Mouse (Mus musculus) ES-Bruce4 (cell line): ENCODE data around the gene Ugt1a8. TPM values are rescaled to one million over a fixed set of nuclear protein-coding genes. Genes with fewer than 3 reads are reported as not detected.

ENCODE experiments used
- H3K27ac ChIP-seq: 2 replicates; pipeline ENCODE4 v1.5.1; 2012; ENCODE audit warnings: low read length, inconsistent platforms; ENCODE audit not compliant: insufficient read depth
- H3K27me3 ChIP-seq: 2 replicates; pipeline ENCODE4 v1.6.1; 2012; ENCODE audit warnings: mild to moderate bottlenecking, low read length, inconsistent platforms; ENCODE audit not compliant: control insufficient read depth, poor library complexity, insufficient read depth, severe bottlenecking
- H3K36me3 ChIP-seq: 2 replicates; pipeline ENCODE4 v1.6.1; 2012; ENCODE audit warnings: inconsistent platforms, mild to moderate bottlenecking, low read length, moderate library complexity; ENCODE audit not compliant: control insufficient read depth, poor library complexity, insufficient read depth, severe bottlenecking
- H3K4me1 ChIP-seq: one replicate; pipeline ENCODE4 v1.8.1; 2011; ENCODE audit warnings: low read length; ENCODE audit not compliant: control insufficient read depth, insufficient read depth
- H3K4me3 ChIP-seq: 2 replicates; pipeline ENCODE4 v1.5.1; 2011; ENCODE audit warnings: low read depth, mild to moderate bottlenecking, low read length
- H3K9ac ChIP-seq: 2 replicates; pipeline ENCODE4 v1.6.1; 2012; ENCODE audit warnings: low read depth, mild to moderate bottlenecking, inconsistent platforms; ENCODE audit not compliant: poor library complexity, severe bottlenecking
- H3K9me3 ChIP-seq: replicated peaks from 2 replicates; pipeline ENCODE4 v1.6.1; 2012; ENCODE audit warnings: mild to moderate bottlenecking, low read length, inconsistent platforms; ENCODE audit not compliant: control insufficient read depth, poor library complexity, insufficient read depth, severe bottlenecking
- CTCF ChIP-seq: IDR thresholded peaks from one replicate; pipeline ENCODE4 v1.8.1; 2011; ENCODE audit warnings: low read depth, low read length
- EP300 ChIP-seq: IDR thresholded peaks from 2 replicates; pipeline ENCODE4 v1.6.1; 2011; ENCODE audit warnings: low read depth, low read length; ENCODE audit not compliant: insufficient read depth
- POLR2A ChIP-seq: IDR thresholded peaks from one replicate; pipeline ENCODE4 v1.8.1; 2011; ENCODE audit warnings: low read length; ENCODE audit not compliant: insufficient read depth
- polyA plus RNA-seq: library from polyadenylated mRNA; stranded (reverse); fragments of >200 nt; gene quantifications from 2 replicates; pipeline ENCODE4 v1.2.4, GENCODE M21; 2011; ENCODE audit warnings: low read depth; ENCODE audit not compliant: missing spikeins, insufficient read depth, insufficient read length

Ugt1a8 gene
- polyA plus RNA-seq, 1 experiment, result not detected

- no peaks in the 10 kb centered on the region for H3K9me3 ChIP-seq
- TF ChIP-seq POLR2A, result no peak
- no peak for TF ChIP-seq EP300
- no peak for TF ChIP-seq CTCF
These were observed 158.3 kb downstream of the Ugt1a8 start for GRCm38 (mm10) chr1:88245881-88246280.

GRCm38 (mm10) chr1:88246386-88246785 lies 158.8 kb downstream of the Ugt1a8 start:
- no peaks in the 10 kb centered on the region for H3K4me1 ChIP-seq
- no peaks in the 10 kb centered on the region for H3K9me3 ChIP-seq
- no peak overlapping the region for H3K27ac ChIP-seq
- no peak for TF ChIP-seq POLR2A
- TF ChIP-seq CTCF, result no peak
- TF ChIP-seq EP300, result no peak
- no peak overlapping the region for H3K9ac ChIP-seq
- H3K27me3 ChIP-seq, result no peaks in the 10 kb centered on the region
- no peak overlapping the region for H3K4me3 ChIP-seq
- H3K36me3 ChIP-seq, result no peaks in the 10 kb centered on the region

More at GRCm38 (mm10) chr1:88245881-88246280, 158.3 kb downstream of the Ugt1a8 start:
- H3K4me3 ChIP-seq, result no peak overlapping the region
- no peak overlapping the region for H3K27ac ChIP-seq
- no peaks in the 10 kb centered on the region for H3K36me3 ChIP-seq
- H3K27me3 ChIP-seq, result no peaks in the 10 kb centered on the region
- H3K9ac ChIP-seq, result no peak overlapping the region
- no peaks in the 10 kb centered on the region for H3K4me1 ChIP-seq

DNA sequence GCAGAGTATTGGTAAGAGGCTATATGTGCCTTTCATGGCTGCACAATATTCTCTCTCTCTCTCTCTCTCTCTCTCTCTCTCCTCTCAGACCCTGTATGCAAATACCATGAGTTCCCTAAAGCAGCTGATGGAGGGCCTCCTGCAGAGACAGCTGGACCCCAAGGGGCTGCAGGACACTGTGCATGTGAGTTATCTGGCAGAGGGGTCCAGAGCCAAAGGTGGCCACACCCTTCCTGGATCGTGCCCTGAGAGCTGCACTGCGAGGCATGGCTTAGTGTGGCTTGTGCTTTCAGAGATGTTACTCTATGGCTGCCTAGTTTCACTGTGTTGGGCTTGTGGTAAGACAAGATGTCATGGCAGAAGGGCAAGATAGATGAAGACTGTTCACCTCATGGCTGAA lies 160.0 kb downstream of the Ugt1a8 start:
- no peak for TF ChIP-seq POLR2A
- no peak for TF ChIP-seq EP300
- TF ChIP-seq CTCF, result no peak
- Histone ChIP-seq H3K9me3 (no peaks in the 10 kb centered on the region), H3K4me1 (no peaks in the 10 kb centered on the region), H3K27me3 (no peaks in the 10 kb centered on the region), H3K4me3 (no peak overlapping the region), H3K27ac (no peak overlapping the region), H3K9ac (no peak overlapping the region), H3K36me3 (no peaks in the 10 kb centered on the region)

DNA sequence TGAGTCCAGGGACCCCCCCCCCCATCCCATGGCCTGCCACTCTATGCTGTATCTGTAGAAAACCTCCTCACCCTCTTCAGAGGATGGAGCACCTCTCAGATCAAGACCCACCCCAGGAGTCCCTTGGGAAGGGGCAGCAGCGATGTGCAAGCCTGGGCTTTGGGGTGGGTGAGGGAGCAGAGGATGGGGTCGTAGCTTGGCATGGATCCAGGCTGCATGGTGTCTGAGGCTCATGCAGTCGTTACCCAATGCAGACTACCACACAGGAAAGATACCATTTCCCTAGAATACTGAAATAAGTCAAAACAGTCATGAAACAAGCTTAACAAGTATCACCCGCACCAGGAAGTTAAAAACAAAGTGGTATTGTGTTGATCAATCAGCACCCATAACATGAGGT lies 161.0 kb downstream of the Ugt1a8 start:
- no peak for TF ChIP-seq EP300
- no peak for TF ChIP-seq CTCF

GRCm38 (mm10) chr1:88249596-88249995 lies 162.0 kb downstream of the Ugt1a8 start:
- H3K9me3 ChIP-seq, result no peaks in the 10 kb centered on the region
- H3K4me1 ChIP-seq, result no peaks in the 10 kb centered on the region
- TF ChIP-seq EP300 (no peak), CTCF (no peak), POLR2A (no peak)
- no peaks in the 10 kb centered on the region for H3K27me3 ChIP-seq
- H3K36me3 ChIP-seq, result no peaks in the 10 kb centered on the region
- no peak overlapping the region for H3K4me3 ChIP-seq
- H3K27ac ChIP-seq, result no peak overlapping the region
- no peak overlapping the region for H3K9ac ChIP-seq

More for the DNA sequence above, 161.0 kb downstream of the Ugt1a8 start:
- Histone ChIP-seq H3K27ac (no peak overlapping the region), H3K9ac (no peak overlapping the region), H3K27me3 (no peaks in the 10 kb centered on the region), H3K4me1 (no peaks in the 10 kb centered on the region), H3K36me3 (no peaks in the 10 kb centered on the region), H3K4me3 (no peak overlapping the region), H3K9me3 (no peaks in the 10 kb centered on the region)

DNA sequence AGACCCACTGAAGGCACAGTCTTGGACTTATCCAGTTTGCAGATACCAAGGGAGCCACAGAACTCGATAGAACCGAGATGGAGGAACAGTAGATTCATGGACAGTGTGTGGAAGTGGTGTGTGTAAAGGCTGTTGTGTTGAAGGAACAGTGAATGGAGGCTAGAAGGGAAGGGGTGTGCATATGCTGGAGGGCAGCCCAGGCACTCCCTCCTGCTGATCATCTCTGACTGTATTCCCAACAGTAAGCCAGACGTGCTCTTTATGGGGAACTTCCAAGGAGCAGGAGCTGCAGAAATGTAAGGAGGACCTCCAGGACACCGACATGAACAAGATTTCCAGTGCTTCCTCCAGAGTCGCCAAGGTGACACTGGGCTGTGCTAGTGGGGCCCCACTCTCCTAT lies 162.4 kb downstream of the Ugt1a8 start:
- Histone ChIP-seq H3K4me1 (no peaks in the 10 kb centered on the region), H3K36me3 (no peaks in the 10 kb centered on the region), H3K9me3 (no peaks in the 10 kb centered on the region)

More for the DNA sequence above, 162.4 kb downstream of the Ugt1a8 start:
- Histone ChIP-seq H3K27ac (no peak overlapping the region), H3K4me3 (no peak overlapping the region), H3K9ac (no peak overlapping the region), H3K27me3 (no peaks in the 10 kb centered on the region)
- no peak for TF ChIP-seq EP300
- no peak for TF ChIP-seq POLR2A
- TF ChIP-seq CTCF, result no peak
